Mouse (Mus musculus): ENCODE results near the gene Rpl5. TPM values are rescaled to one million over a fixed set of nuclear protein-coding genes. Genes with fewer than 3 reads are reported as not detected.
"Not testable (repeated sequence)": the region's sequence is repeated elsewhere in the genome, so short reads cannot be mapped to it uniquely, and the experiment has no call there.

The Rpl5 gene
- polyA plus RNA-seq, 1 experiment from 2014 or later, result 61.0 TPM

DNA sequence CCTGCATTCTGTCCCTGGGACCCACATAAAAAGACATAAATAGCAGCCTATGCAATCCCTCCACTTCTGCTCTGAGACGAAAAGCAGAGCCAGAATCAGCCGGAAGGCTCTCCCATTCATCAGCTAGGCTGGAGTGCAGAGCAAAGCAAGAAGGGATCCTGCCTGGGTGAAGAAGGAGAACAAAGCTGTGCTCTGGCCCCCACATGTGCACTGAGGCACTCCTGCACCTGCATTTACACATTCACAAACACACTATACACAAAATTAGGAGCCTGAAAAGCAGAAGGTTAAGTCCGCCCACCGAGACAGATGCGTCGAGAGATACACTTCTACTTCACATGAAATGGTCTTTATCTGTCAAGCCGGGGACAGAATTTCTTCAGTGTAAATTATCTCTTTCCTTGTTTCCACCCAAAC lies 26.4 kb upstream of the Rpl5 start:
- Histone ChIP-seq H3K36me3 (no peaks in the 10 kb centered on the region), H3K4me3 (no peak overlapping the region), H3K9me3 (no peaks in the 10 kb centered on the region), H3K27me3 (no peaks in the 10 kb centered on the region), H3K4me2 (no peak overlapping the region), H3K9ac (no peak overlapping the region), H3K4me1 (replicated peaks) (no peaks in the 10 kb centered on the region), H3K27ac (replicated peaks) (no peak overlapping the region)
- 76% methylated on average over 7 of the region's 7 CpGs for WGBS
- no peak for ATAC-seq (ENCODE audit: low FRiP score, low read depth)

DNA sequence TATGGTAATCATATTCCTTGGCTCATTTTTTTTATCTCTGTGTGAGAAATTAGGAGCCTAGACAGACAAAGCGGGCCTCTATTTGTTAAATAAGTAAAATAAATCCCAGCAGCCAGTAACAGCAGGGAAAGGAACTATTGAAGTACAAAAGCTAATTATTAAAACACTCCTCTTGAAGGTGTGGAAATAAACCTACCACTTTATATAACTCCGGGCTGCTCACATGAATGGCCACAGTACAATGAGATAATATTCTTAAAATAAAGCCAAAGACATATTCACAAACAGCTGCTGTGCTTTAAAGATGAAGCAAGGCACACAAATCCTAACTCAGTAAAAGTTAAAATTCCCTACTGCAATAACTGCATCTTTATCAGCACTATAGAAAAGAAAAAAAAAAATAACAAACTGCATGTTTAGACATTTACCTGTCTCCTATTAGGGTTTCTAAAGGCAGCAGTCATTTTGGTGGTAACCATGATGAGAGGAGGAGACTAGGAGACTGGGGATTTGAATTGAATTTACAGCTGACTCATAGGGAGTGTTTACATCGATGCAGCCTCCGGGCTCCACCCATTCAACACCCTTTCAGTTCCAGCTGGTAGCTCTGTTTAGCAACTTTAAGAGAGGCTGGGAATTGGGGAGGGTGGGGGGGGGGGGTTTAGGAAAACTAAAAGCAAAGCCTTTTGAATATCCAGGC lies 25.6 kb upstream of the Rpl5 start, which contains the start of gene Evi5:
Gene Evi5 (minus strand): TSS at position 547 of the 700 bp plus-strand sequence.
- Histone ChIP-seq H3K27ac (replicated peaks) (no peak within 1 kb of the TSS), H3K9ac (no peak within 1 kb of the TSS), H3K9me3 (no peaks in the 10 kb centered on the region), H3K4me3 (no peak within 1 kb of the TSS), H3K36me3 (no peaks in the 10 kb centered on the region), H3K4me1 (replicated peaks) (no peaks in the 10 kb centered on the region), H3K4me2 (no peak within 1 kb of the TSS), H3K27me3 (no peaks in the 10 kb centered on the region)
- 46% methylated on average over 4 of the region's 4 CpGs for WGBS
- no peak for ATAC-seq (ENCODE audit: low FRiP score, low read depth)

DNA sequence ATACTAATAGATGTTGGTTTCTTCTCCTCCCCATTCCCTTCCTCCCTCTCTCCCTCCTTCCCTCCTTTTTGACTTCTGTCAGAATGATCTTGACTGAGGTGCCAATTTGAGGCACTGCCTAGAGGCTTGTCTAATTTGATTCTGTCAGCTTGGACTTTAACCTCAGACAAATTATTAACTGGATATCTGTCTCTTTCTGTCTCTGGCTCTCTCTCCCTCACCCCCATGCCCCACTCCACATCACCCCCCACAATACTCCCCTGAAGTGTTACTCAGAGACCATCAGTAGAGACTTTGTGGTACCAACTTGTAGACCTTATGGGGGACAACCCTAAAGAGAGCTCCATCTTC lies 25.1 kb upstream of the Rpl5 start:
- Histone ChIP-seq H3K9me3 (no peaks in the 10 kb centered on the region), H3K27me3 (no peaks in the 10 kb centered on the region), H3K4me1 (replicated peaks) (no peaks in the 10 kb centered on the region), H3K4me2 (no peak overlapping the region), H3K4me3 (no peak overlapping the region), H3K9ac (no peak overlapping the region), H3K27ac (replicated peaks) (no peak overlapping the region), H3K36me3 (no peaks in the 10 kb centered on the region)
- ATAC-seq (ENCODE audit: low FRiP score, low read depth), result no peak

DNA sequence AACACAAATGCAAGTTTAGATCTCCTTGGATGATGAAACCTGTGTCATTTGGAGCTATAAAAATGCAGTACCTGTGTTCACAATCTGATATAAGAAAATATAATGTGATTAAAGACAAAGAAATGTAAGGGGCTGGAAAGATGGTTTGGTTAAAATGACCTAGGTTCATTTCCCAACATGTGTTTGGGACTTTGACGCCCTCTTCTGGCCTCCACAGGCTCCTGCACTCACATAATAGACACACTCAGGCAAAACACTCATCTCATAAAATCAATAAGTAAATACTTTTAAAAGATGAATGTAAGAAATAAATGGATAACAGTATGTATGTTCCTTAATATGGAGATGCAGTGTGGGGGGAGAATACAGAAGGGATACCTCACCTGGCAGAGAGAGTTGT lies 23.2 kb upstream of the Rpl5 start:
- Histone ChIP-seq H3K4me1 (replicated peaks) (no peaks in the 10 kb centered on the region), H3K9me3 (no peaks in the 10 kb centered on the region), H3K9ac (no peak overlapping the region), H3K27ac (replicated peaks) (no peak overlapping the region), H3K4me3 (no peak overlapping the region), H3K27me3 (no peaks in the 10 kb centered on the region), H3K36me3 (no peaks in the 10 kb centered on the region), H3K4me2 (no peak overlapping the region)
- 87% methylated on average over 1 of the region's 1 CpGs for WGBS
- no peak for ATAC-seq (ENCODE audit: low FRiP score, low read depth)

DNA sequence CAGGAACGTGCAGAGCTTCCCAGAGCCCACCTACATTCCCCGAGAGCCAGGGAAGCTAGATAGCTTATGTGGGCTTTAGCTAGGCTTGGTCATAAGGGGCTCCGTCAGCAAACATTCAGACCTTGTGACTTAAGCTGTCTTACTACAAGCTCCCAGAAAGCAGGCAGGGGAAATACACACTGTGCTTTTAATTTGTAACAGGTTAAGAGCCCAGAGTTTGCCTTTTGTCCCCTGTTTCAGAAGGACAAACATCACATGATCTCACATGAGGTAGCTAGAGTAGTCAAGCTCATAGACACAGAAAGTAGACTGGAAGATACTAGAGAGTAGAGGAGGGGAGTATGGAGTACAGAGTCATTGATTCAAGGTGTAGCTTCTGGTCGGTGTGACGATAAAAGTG lies 19.6 kb upstream of the Rpl5 start:
- no peak for ATAC-seq (ENCODE audit: low FRiP score, low read depth)
- Histone ChIP-seq H3K4me2 (no peak overlapping the region), H3K4me3 (no peak overlapping the region), H3K36me3 (no peaks in the 10 kb centered on the region), H3K9ac (no peak overlapping the region), H3K27ac (replicated peaks) (no peak overlapping the region), H3K9me3 (no peaks in the 10 kb centered on the region), H3K27me3 (no peaks in the 10 kb centered on the region), H3K4me1 (replicated peaks) (no peaks in the 10 kb centered on the region)
- WGBS, result 86% methylated on average over 5 of the region's 5 CpGs

DNA sequence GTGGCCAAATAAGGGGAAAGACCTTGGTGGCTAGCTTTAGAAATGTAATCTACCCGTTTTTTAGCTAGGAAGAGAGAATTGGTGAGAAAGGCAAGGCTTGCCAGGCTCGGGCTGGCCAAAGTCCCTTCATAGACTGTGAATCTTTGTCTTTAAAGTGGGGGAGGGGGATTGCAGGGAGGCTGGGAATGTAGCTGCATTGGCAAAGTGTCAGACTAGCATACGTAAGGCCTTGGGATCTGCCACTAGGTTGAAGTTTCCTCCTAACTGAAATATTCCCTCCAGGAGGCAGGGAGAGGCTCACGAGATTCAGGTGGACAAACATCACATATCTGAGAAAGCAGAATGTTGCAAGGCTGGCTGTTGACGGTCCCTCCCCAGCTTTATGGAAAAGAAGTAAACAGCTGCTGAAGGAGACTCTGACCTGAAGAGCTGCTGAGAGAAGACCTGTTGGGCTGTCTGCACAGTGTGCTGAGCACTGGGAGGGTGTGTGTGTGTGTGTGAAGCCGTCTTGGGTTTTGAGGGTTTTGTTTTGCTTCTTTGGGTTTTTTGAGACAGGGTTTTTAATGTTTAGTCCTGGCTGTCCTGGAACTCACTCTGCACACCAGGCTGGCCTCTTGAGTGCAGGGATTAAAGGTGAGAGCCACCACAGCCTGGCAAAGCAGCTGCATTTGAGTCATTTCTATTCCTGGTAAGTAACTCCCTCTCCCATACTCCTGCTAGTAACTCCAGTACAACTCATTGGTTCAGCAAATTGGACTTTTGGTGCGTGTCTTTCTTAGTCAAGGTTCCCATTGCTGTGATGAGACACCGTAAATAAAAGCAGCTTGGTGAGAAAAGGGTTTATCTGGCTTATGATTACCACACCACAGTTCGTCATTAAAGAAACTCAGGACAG lies 10.1 kb upstream of the Rpl5 start:
- H3K9me3 ChIP-seq, result no peaks in the 10 kb centered on the region
- H3K4me2 ChIP-seq, result no peak overlapping the region
- 65% methylated on average over 9 of the region's 9 CpGs for WGBS
- no peak overlapping the region for H3K4me3 ChIP-seq
- H3K9ac ChIP-seq, result no peak overlapping the region
- no peaks in the 10 kb centered on the region for H3K4me1 ChIP-seq (replicated peaks)
- ATAC-seq (ENCODE audit: low FRiP score, low read depth), result no peak
- H3K27ac ChIP-seq (replicated peaks), result no peak overlapping the region
- no peaks in the 10 kb centered on the region for H3K36me3 ChIP-seq
- H3K27me3 ChIP-seq, result no peaks in the 10 kb centered on the region

DNA sequence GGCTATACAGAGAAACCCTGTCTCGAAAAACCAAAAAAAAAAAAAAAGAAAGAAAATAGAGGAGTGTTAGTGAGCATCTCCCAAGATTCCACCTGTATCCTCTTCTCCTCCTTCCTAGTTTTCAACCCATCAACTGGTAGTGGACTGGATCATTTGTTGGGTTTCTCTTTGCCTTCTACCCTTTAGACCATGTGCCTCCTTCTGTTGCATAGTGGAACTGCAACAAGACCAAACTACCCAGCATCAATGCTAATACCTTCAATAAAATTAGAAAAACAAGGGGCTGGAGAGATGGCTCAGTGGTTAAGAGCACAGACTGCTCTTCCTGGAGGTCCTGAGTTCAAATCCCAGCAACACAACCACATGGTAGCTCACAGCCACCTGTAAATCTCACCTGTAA lies 8.8 kb upstream of the Rpl5 start:
- not testable (repeated sequence) for H3K4me2 ChIP-seq, H3K27me3 ChIP-seq
- WGBS, result 86% methylated on average over 1 of the region's 1 CpGs

DNA sequence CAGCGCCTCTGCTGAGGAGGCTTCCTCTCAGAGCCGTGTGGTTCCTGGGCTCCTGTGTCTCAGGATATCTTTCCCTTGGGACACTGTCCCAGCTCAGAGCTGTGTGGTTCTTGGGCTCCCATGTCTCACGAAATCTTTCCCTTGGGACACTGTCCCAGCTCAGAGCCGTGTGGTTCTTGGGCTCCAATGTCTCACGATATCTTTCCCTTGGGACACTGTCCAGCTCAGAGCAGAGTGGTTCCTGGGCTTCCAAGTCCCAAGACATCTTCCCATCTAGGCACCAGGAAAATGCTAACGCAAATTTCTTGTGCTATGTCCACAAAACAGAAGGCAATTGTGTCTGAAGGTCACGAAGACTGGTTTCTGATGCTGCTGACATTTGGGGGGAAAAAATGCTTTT lies 5.6 kb upstream of the Rpl5 start:
- 82% methylated on average over 7 of the region's 7 CpGs for WGBS
- H3K4me1 ChIP-seq (replicated peaks), result no peaks in the 10 kb centered on the region
- H3K9ac ChIP-seq, result no peak overlapping the region
- H3K36me3 ChIP-seq, result no peaks in the 10 kb centered on the region
- no peak overlapping the region for H3K4me2 ChIP-seq
- no peak overlapping the region for H3K4me3 ChIP-seq
- H3K27me3 ChIP-seq, result no peaks in the 10 kb centered on the region
- H3K27ac ChIP-seq (replicated peaks), result no peak overlapping the region
- H3K9me3 ChIP-seq, result no peaks in the 10 kb centered on the region
- ATAC-seq (ENCODE audit: low FRiP score, low read depth), result no peak

More for the DNA sequence above, 8.8 kb upstream of the Rpl5 start:
- not testable (repeated sequence) for H3K4me1 ChIP-seq (replicated peaks); H3K27ac ChIP-seq (replicated peaks); H3K9me3 ChIP-seq; H3K36me3 ChIP-seq; ATAC-seq (ENCODE audit: low FRiP score, low read depth); H3K9ac ChIP-seq; H3K4me3 ChIP-seq

DNA sequence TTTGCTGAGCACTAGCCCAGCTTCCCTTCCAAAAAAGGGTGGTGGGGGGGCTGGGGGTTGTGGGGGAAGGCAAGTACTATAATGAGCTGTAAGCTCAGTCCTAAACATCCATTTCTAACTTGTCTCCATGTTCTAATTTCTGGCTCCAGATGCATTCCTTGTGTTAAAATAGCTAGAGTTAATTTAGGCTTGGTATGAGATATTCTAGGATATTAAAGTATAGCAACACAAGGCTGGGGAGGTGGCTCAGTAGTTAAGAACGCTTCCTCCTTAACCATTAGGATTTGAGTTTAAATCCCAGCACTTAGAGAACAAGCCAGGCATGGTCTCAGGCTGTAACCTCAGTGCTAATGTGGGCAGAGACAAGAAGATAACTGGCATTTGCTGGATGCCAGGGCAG lies 4.0 kb upstream of the Rpl5 start:
- H3K4me3 ChIP-seq, result no peak overlapping the region
- no peak overlapping the region for H3K27ac ChIP-seq (replicated peaks)
- H3K9ac ChIP-seq, result no peak overlapping the region
- no peaks in the 10 kb centered on the region for H3K9me3 ChIP-seq
- no peaks in the 10 kb centered on the region for H3K36me3 ChIP-seq
- H3K27me3 ChIP-seq, result no peaks in the 10 kb centered on the region
- 68% methylated on average over 1 of the region's 1 CpGs for WGBS
- H3K4me2 ChIP-seq, result no peak overlapping the region
- peaks cover under 1% of the 10 kb centered on the region for H3K4me1 ChIP-seq (replicated peaks)
- no peak for ATAC-seq (ENCODE audit: low FRiP score, low read depth)

DNA sequence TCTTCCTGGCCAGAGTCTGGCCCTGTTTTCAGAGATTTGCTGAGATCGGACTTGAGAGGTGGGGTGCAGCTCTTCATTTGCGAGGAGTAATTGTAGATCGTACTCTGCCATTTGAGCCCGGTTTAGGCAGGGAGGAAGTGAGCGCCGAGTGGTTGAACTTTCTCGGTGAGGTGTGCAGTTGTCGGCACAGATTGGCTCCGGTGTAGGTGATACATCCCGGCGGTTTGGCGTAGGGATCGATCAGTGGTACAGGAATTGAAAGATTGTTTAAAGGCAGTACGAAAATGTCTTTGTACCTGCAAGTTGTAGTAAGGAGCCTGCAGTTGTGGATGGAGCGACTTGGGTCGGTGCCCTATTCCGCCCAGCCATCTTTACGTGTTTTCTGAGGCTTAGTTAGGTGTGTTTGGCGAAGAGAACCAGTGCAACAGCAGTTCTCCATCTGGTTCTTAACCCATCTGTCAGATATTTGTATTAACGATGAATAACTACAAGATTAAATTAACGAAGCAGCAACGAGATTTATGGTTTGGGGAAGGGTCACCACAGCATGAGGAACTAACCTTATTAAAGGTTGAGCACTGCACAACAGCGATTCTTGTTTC lies 813 bp downstream of the Rpl5 start:
- Histone ChIP-seq H3K9ac (peak overlapping the region; percentile 98), H3K4me2 (peak overlapping the region; percentile 76), H3K9me3 (no peaks in the 10 kb centered on the region), H3K27me3 (no peaks in the 10 kb centered on the region), H3K27ac (replicated peaks) (peak overlapping the region; percentile 93), H3K4me1 (replicated peaks) (peaks cover 17% of the 10 kb centered on the region), H3K4me3 (peak overlapping the region; percentile 96), H3K36me3 (peaks cover 37% of the 10 kb centered on the region)
- WGBS, result under 1% methylated on average over 23 of the region's 23 CpGs
- ATAC-seq (ENCODE audit: low FRiP score, low read depth), result no peak

DNA sequence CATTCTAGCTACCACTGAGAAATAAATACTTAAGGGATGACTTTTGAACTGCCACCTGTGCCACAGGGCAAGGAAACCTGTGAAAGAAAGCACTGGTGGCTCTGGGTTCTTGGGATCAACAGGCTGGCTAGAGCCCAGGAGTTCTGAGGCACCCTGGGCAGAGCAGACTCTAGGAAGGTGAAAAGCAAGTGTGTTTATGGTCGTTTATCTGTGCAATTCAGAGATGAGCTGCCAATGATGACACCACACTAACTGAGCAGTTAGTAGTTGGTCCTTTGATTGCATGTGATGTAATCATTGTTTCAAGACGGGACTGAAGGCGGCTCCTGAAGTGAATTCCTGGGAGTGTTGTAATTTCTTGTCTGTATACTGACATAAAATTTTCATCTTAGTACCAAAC lies 4.0 kb downstream of the Rpl5 start:
- WGBS, result 81% methylated on average over 3 of the region's 3 CpGs
- no peak for ATAC-seq (ENCODE audit: low FRiP score, low read depth)
- H3K9me3 ChIP-seq, result no peaks in the 10 kb centered on the region
- no peak overlapping the region for H3K27ac ChIP-seq (replicated peaks)
- peaks cover 68% of the 10 kb centered on the region for H3K36me3 ChIP-seq
- no peak overlapping the region for H3K4me3 ChIP-seq
- no peak overlapping the region for H3K9ac ChIP-seq
- H3K4me1 ChIP-seq (replicated peaks), result peaks cover 17% of the 10 kb centered on the region
- H3K4me2 ChIP-seq, result no peak overlapping the region
- no peaks in the 10 kb centered on the region for H3K27me3 ChIP-seq

DNA sequence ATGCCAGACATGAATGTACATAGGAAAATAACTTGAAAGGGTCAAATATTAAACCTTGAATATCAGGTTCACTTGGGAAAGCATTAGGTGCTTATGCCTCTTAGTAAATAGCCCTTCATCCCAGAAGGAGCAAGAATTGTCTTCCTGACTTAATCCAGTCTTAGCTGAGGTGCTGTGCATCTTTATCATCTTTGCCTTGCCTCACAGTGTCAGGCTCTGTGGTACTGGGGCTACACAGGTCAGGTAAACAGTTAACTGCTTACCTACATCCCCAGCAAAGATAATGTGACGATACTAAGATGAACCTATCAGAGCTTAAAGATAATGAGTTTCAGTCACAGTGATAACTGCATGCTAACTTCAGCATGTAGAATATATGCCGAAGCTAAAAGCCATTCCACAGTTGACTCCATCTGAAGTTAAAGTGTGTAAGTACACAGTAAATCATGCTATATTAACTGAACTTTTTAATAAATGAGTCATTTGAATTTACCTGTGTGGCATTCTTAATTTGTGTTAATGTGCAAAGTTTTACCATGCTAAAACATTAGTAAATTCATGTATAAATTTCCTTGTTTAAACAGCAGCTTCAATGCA lies 8.3 kb downstream of the Rpl5 start:
- WGBS, result 90% methylated on average over 2 of the region's 2 CpGs
- Histone ChIP-seq H3K27ac (replicated peaks) (no peak overlapping the region), H3K9ac (no peak overlapping the region), H3K4me1 (replicated peaks) (no peaks in the 10 kb centered on the region), H3K9me3 (no peaks in the 10 kb centered on the region), H3K36me3 (peaks cover 74% of the 10 kb centered on the region), H3K27me3 (no peaks in the 10 kb centered on the region), H3K4me3 (no peak overlapping the region), H3K4me2 (no peak overlapping the region)
- ATAC-seq (ENCODE audit: low FRiP score, low read depth), result no peak

Data from hindbrain, embryonic 15.5 days (tissue).